Mouse (Mus musculus) left cerebral cortex, postnatal 36 days (tissue): ENCODE measurements at regions not wholly inside any gene's neighbourhood (a gene's known extent, or its start where the extent isn't known, plus 50 kb on each side); places are given as distances from the start of the nearest gene placed in this dataset.

ENCODE experiments used
- DNase-seq, 2 experiments: peaks; one replicate each; pipeline ENCODE4 v3.0.0; 2021 to 2022; ENCODE audit warnings: low spot score in 2 of 2, mixed read lengths in 1 of 2
- intact Hi-C: fragments of 180-260 bp; cut with DNase I; formaldehyde crosslinking; loops from one replicate; pipeline ENCODE4 v1.15.1; 2025

DNA sequence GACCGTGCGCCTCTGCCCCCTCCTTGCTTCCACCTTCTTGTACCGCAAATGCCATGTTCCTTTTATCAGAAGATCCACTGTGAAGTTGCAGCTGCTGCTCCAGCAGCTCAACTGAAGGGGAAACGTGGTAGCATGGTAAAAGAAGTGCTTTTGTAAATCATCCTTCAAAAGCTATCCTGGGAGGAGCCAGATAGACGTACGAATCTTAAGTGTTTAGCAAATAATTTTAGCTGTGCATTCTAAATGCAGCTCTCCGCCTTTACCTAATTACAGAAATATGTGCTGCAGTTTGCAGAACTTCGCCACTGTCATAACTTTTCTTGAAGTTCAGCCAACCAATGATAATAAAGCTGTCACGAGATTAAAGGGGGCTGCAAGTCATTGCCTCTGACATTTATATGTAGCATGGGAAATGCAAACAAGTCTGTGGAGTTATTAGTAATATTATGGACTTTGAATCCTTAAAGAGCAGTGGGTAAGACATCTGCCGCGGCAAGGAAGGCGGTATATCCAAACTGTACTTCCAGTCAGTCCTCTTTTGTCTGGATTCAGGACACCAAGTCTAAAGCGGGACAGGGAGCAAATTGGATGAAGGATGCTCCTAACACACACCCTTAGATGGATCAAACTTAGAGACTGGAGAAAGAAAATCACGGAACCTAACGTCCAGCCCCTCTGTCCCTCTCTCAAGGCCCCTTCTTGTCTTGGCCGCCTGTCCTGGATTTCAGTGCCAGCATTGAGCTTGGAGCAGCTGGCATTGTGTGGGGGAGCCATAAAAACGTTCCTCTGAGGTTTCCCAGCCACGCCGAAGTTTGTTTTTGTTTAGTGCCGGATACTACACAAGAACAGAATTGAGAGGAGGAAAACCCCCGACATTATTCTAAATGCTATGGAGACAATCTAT is 320.7 kb downstream of the Epha7 start:
- intact Hi-C loops, result no loop called here
- no peak for DNase-seq

DNA sequence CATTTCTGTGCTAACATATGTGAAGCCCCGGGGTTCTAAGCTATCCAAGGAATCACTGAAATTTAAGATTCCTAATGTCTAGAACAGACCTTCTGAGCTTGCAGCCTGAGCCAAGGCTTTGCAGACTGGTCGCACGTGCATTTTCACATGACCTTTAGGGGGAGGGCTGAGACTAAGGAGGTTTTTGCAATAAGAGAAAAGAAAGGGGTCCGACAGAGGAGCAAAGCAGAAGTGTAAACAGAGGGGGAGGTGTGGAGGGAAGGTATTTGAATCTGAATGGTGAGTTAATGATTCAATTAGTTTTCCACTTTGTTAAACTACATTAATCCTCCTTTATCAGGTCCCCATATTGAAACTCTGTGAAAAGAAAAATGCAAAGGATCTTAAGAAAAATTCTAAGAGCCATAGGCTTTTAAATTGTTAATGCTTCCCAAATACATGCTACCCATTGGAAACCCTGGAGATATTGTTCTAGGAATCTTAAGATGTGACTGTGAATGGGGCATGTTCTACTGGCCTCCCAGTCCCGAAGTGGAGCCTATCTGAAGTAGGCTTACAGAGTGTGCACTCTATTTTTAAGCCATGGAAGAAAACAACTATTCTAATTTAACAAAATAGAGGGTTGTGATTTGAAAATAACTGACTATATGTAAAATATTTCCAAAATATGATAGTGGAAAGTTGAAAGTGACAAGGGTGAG is 322.9 kb downstream of the Epha7 start:
- no peak for DNase-seq
- intact Hi-C loops, result no loop called here

DNA sequence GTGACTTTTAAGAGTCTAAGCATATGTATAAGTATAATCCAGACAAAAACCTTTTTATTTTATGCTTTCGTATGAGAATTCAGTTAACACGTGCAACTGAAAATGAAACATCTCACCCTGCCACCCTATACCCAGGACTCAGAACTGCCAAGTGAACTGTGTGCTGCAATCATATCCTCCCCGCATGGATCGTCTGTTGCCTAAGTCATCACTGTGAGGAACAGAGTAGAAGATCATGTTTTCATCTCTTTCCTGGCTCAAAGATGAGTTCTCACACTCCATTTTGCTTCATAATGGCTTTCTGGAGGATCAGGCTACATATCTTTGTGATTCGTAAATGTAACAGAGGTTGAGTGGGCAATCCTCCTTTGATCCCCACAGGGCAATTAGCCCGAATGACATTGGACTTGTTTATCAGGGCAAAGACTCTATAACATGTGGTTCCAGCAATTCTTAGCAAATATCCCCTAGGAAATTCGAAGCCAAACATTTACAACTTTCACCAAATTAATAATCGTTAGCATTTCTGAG is 325.9 kb downstream of the Epha7 start:
- intact Hi-C loops, result no loop called here
- no peak for DNase-seq

GRCm38 (mm10) chr4:29143415-29143814 is 330.5 kb downstream of the Epha7 start:
- intact Hi-C loops, result no loop called here
- DNase-seq, result no peak

DNA sequence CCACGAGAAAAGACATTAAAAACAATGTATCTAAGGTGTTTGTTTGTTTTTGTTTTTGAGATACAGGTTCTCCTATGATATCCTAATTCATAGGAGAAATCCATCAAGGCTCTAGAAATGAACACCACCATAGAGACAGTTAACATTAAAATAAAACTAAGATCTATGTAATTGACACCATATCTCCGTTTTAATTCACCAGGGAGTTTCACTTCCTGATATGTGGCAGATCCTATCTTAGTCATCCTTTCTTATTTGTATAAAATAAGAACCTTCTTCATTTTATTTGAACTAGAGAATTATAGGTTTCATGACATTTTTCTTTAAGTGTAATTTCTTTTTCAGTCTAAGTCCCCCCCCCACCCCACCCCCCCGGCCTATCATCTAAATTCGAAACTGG is 332.3 kb downstream of the Epha7 start:
- DNase-seq, result no peak
- intact Hi-C loops, result no loop called here

- DNase-seq, result no peak
- intact Hi-C loops, result no loop called here
Observed at GRCm38 (mm10) chr4:29152134-29152867, 339.4 kb downstream of the Epha7 start.

- DNase-seq, result no peak
- intact Hi-C loops, result no loop called here
Observed at GRCm38 (mm10) chr4:29182494-29182893, 369.6 kb downstream of the Epha7 start.

GRCm38 (mm10) chr4:29183411-29183810 is 370.5 kb downstream of the Epha7 start:
- no peak for DNase-seq
- intact Hi-C loops, result no loop called here

GRCm38 (mm10) chr4:29183818-29184217 is 370.9 kb downstream of the Epha7 start:
- intact Hi-C loops, result no loop called here
- DNase-seq, result no peak

DNA sequence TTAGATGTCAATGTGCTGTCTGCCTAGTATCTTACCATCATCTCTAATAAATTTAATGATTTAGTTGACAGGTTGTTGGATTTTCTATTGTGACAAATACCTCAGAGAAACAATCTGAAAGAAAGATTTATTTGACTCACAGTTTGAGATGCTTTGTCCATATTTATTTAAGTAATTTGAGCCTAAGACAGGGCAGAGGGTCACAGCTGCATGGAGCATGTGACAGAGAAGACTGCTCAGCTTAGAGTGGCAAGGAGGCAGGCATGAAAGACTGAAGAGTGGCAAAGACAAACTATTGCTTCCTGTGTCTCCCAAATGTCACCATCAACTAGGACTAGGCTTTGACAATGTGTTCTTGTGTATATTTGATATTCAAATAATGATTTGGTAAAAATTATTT is 388.0 kb downstream of the Epha7 start:
- intact Hi-C loops, result no loop called here

More for the DNA sequence above, 388.0 kb downstream of the Epha7 start:
- no peak for DNase-seq
